Mouse (Mus musculus) brown adipose tissue, adult 24 weeks (tissue): ENCODE data around the gene Cort. TPM values are rescaled to one million over a fixed set of nuclear protein-coding genes. Genes with fewer than 3 reads are reported as not detected.
"Not testable (repeated sequence)": the region's sequence is repeated elsewhere in the genome, so short reads cannot be mapped to it uniquely, and the experiment has no call there.

Source experiments
- H3K27ac ChIP-seq: fragments of 200-500 bp; replicated peaks from 2 replicates; pipeline ENCODE4 v1.5.1; 2012; ENCODE audit warnings: low read depth, mild to moderate bottlenecking, low read length
- H3K4me1 ChIP-seq: fragments of 200-500 bp; 2 replicates; pipeline ENCODE4 v1.6.1; 2012; ENCODE audit warnings: low read length, mixed read lengths; ENCODE audit not compliant: control insufficient read depth, insufficient read depth, insufficient read length
- H3K4me3 ChIP-seq: fragments of 200-500 bp; 2 replicates; pipeline ENCODE4 v1.5.1; 2012; ENCODE audit warnings: low read depth, mild to moderate bottlenecking, low read length, moderate library complexity; ENCODE audit not compliant: insufficient read depth
- polyA plus RNA-seq: library from polyadenylated mRNA; stranded (reverse); fragments of >200 nt; gene quantifications from 2 replicates; pipeline ENCODE4 v1.2.4, GENCODE M21; 2012; ENCODE audit not compliant: missing spikeins, insufficient read depth, insufficient read length

Gene Cort
- not detected in 2 replicates for polyA plus RNA-seq

GRCm38 (mm10) chr4:149126663-149127062, at the start of gene Cort:
Cort (minus strand) TSS chr4:149126763.
- no peaks in the 10 kb centered on the region for H3K4me1 ChIP-seq
- no peak within 1 kb of the TSS for H3K27ac ChIP-seq
- H3K4me3 ChIP-seq, result no peak within 1 kb of the TSS

- Histone ChIP-seq H3K4me1 (peaks cover 14% of the 10 kb centered on the region), H3K27ac (peak overlapping the region; percentile 84), H3K4me3 (no peak overlapping the region)
These were observed 47.1 kb upstream of the Cort start for GRCm38 (mm10) chr4:149173661-149174060.

- Histone ChIP-seq H3K4me3 (no peak overlapping the region), H3K27ac (0 out of 2 replicates have a peak overlapping the region, but pooled peaks have one; percentile 84), H3K4me1 (peaks cover 14% of the 10 kb centered on the region)
These were observed 46.1 kb upstream of the Cort start for GRCm38 (mm10) chr4:149172666-149173065.

- no peak overlapping the region for H3K4me3 ChIP-seq
- H3K27ac ChIP-seq, result no peak overlapping the region
These were observed 45.5 kb upstream of the Cort start for GRCm38 (mm10) chr4:149172083-149172482.

GRCm38 (mm10) chr4:149171581-149171981, 45.0 kb upstream of the Cort start:
- peak overlapping the region; percentile 86 for H3K27ac ChIP-seq
- H3K4me3 ChIP-seq, result no peak overlapping the region
- H3K4me1 ChIP-seq, result peaks cover 14% of the 10 kb centered on the region

More at GRCm38 (mm10) chr4:149172083-149172482, 45.5 kb upstream of the Cort start:
- H3K4me1 ChIP-seq, result peaks cover 14% of the 10 kb centered on the region

- peak overlapping the region; percentile 43 for H3K27ac ChIP-seq
- peaks cover 14% of the 10 kb centered on the region for H3K4me1 ChIP-seq
- H3K4me3 ChIP-seq, result no peak overlapping the region
These were observed 43.9 kb upstream of the Cort start for GRCm38 (mm10) chr4:149170394-149170931.

GRCm38 (mm10) chr4:149169926-149170325, 43.4 kb upstream of the Cort start:
- peak overlapping the region; percentile 43 for H3K27ac ChIP-seq
- peaks cover 14% of the 10 kb centered on the region for H3K4me1 ChIP-seq
- not testable (repeated sequence) for H3K4me3 ChIP-seq

GRCm38 (mm10) chr4:149168016-149168415, 41.5 kb upstream of the Cort start:
- peaks cover 7% of the 10 kb centered on the region for H3K4me1 ChIP-seq
- no peak overlapping the region for H3K27ac ChIP-seq
- H3K4me3 ChIP-seq, result no peak overlapping the region

GRCm38 (mm10) chr4:149166957-149167611, 40.5 kb upstream of the Cort start:
- peak overlapping the region; percentile 61 for H3K27ac ChIP-seq
- peaks cover 3% of the 10 kb centered on the region for H3K4me1 ChIP-seq
- H3K4me3 ChIP-seq, result peak overlapping the region; percentile 78

- peak within 1 kb of the TSS; percentile 79 for H3K4me3 ChIP-seq
- H3K27ac ChIP-seq, result peak within 1 kb of the TSS; percentile 61
- peaks cover 2% of the 10 kb centered on the region for H3K4me1 ChIP-seq
These were observed 39.8 kb upstream of the Cort start, which contains the start of gene Pgd for GRCm38 (mm10) chr4:149166215-149166946. Pgd (minus strand) TSS chr4:149166771.

- Histone ChIP-seq H3K4me1 (no peaks in the 10 kb centered on the region), H3K27ac (no peak overlapping the region), H3K4me3 (no peak overlapping the region)
These were observed 37.6 kb upstream of the Cort start for GRCm38 (mm10) chr4:149164150-149164549.

- Histone ChIP-seq H3K27ac (no peak overlapping the region), H3K4me1 (no peaks in the 10 kb centered on the region), H3K4me3 (no peak overlapping the region)
These were observed 36.6 kb upstream of the Cort start for GRCm38 (mm10) chr4:149163196-149163595.

- Histone ChIP-seq H3K4me3 (no peak overlapping the region), H3K27ac (no peak overlapping the region), H3K4me1 (no peaks in the 10 kb centered on the region)
These were observed 34.6 kb upstream of the Cort start for GRCm38 (mm10) chr4:149161166-149161565.

- H3K4me3 ChIP-seq, result no peak overlapping the region
- peaks cover 2% of the 10 kb centered on the region; the same call in 1 of the 2 replicates for H3K4me1 ChIP-seq
- no peak overlapping the region for H3K27ac ChIP-seq
These were observed 33.3 kb upstream of the Cort start for GRCm38 (mm10) chr4:149159891-149160290.

- H3K4me3 ChIP-seq, result no peak overlapping the region
- peaks cover 2% of the 10 kb centered on the region; the same call in 1 of the 2 replicates for H3K4me1 ChIP-seq
- no peak overlapping the region for H3K27ac ChIP-seq
These were observed 32.6 kb upstream of the Cort start for GRCm38 (mm10) chr4:149159203-149159602.
